Mouse (Mus musculus): ENCODE measurements around the gene Cpeb3.

- no peak for TF ChIP-seq POLR2A (IDR thresholded peaks at IDR 0.05; ENCODE audit: insufficient read depth, low read depth, low read length)
- TF ChIP-seq CTCF (IDR thresholded peaks at IDR 0.05; ENCODE audit: insufficient read depth, low read depth, low read length): no peak
Measured at GRCm38 (mm10) chr19:37014173-37014939, 194.0 kb downstream of the Cpeb3 start.
